Mouse (Mus musculus) myocyte (in vitro differentiated cells): ENCODE results near the gene E130309D02Rik.

Source experiments
- POLR2A ChIP-seq: IDR thresholded peaks from one replicate; pipeline ENCODE4 v1.6.1; 2011; ENCODE audit warnings: low read depth, mild to moderate bottlenecking, control low read depth, moderate library complexity; ENCODE audit not compliant: insufficient read length
- TCF12 ChIP-seq: IDR thresholded peaks from one replicate; pipeline ENCODE4 v1.6.1; 2011; ENCODE audit warnings: mild to moderate bottlenecking, control low read depth; ENCODE audit not compliant: poor library complexity, insufficient read depth, severe bottlenecking
- USF1 ChIP-seq: IDR thresholded peaks from one replicate; pipeline ENCODE4 v1.6.1; 2011; ENCODE audit warnings: low read depth, mild to moderate bottlenecking, control low read depth, moderate library complexity

- TF ChIP-seq TCF12 (no peak), POLR2A (no peak), USF1 (no peak)
Measured at GRCm38 (mm10) chr5:143308825-143309224, 6.3 kb downstream of the E130309D02Rik start.
